Mouse (Mus musculus) G1E (cell line): Measurements from ENCODE around the gene Brwd1. TPM values are rescaled to one million over a fixed set of nuclear protein-coding genes. Genes with fewer than 3 reads are reported as not detected.
"Not testable (repeated sequence)": the region's sequence is repeated elsewhere in the genome, so short reads cannot be mapped to it uniquely, and the experiment has no call there.

Source experiments
- ATAC-seq: 2 replicates; pipeline ENCODE4 v1.8.0; 2016; ENCODE audit warnings: mild to moderate bottlenecking; ENCODE audit not compliant: insufficient number of reproducible peaks, poor library complexity, low FRiP score, severe bottlenecking; ENCODE audit errors: extremely low read depth
- DNase-seq: peaks from one replicate; pipeline ENCODE4 v3.0.0; 2012; ENCODE audit warnings: low spot score
- H3K27me3 ChIP-seq: 2 replicates; pipeline ENCODE4 v1.6.1; 2012; ENCODE audit warnings: mild to moderate bottlenecking, low read length, inconsistent platforms; ENCODE audit not compliant: insufficient read depth
- H3K36me3 ChIP-seq: replicated peaks from 2 replicates; pipeline ENCODE3; 2012; ENCODE audit warnings: mild to moderate bottlenecking, inconsistent platforms
- H3K4me1 ChIP-seq: 2 replicates; pipeline ENCODE4 v1.6.1; 2012; ENCODE audit warnings: low read depth, low read length, inconsistent platforms, mixed read lengths; ENCODE audit not compliant: insufficient read depth
- H3K4me3 ChIP-seq: 2 replicates; pipeline ENCODE4 v1.5.1; 2012; ENCODE audit warnings: low read depth, mild to moderate bottlenecking, inconsistent platforms, low read length, moderate library complexity, mixed read lengths
- H3K9me3 ChIP-seq: replicated peaks from 2 replicates; pipeline ENCODE4 v1.6.1; 2012; ENCODE audit warnings: inconsistent platforms
- CTCF ChIP-seq: IDR thresholded peaks from 2 replicates; pipeline ENCODE4 v1.5.1; 2012; ENCODE audit warnings: low read depth, low read length, inconsistent platforms, mixed read lengths
- GATA1 ChIP-seq: IDR thresholded peaks from 2 replicates; pipeline ENCODE4 v1.6.1; 2012; ENCODE audit warnings: borderline replicate concordance, low read length, inconsistent platforms, mixed read lengths
- GATA2 ChIP-seq: IDR thresholded peaks from 2 replicates; pipeline ENCODE4 v1.6.1; 2012; ENCODE audit warnings: low read depth, low read length, inconsistent platforms, borderline replicate concordance
- POLR2AphosphoS5 ChIP-seq: IDR thresholded peaks from 2 replicates; pipeline ENCODE4 v1.6.1; 2012; ENCODE audit warnings: low read depth, low read length, inconsistent platforms; ENCODE audit not compliant: insufficient replicate concordance
- TAL1 ChIP-seq: conservative IDR thresholded peaks from 2 replicates; pipeline ENCODE4 v1.6.1; 2012; ENCODE audit warnings: low read depth, low read length, inconsistent platforms, mixed read lengths
- polyA plus RNA-seq: library from polyadenylated mRNA; stranded (reverse); fragments of >175 nt; gene quantifications from 2 replicates; pipeline ENCODE4 v1.2.3, GENCODE M21; 2012
- total RNA-seq, 2 experiments: library from RNA; stranded (forward) in 1 of 2; stranded (reverse) in 1 of 2; fragments of 200-1000 nt in 1 of 2; fragments of >200 nt in 1 of 2; fragmentation: Nextera tagmentation in 1 of 2; gene quantifications; 2 replicates each; pipeline ENCODE4 v1.2.3; 2014 to 2017

Brwd1 gene
- total and polyA plus RNA-seq, 3 experiments: 9.0 to 68.7 (median 64.9) TPM

DNA sequence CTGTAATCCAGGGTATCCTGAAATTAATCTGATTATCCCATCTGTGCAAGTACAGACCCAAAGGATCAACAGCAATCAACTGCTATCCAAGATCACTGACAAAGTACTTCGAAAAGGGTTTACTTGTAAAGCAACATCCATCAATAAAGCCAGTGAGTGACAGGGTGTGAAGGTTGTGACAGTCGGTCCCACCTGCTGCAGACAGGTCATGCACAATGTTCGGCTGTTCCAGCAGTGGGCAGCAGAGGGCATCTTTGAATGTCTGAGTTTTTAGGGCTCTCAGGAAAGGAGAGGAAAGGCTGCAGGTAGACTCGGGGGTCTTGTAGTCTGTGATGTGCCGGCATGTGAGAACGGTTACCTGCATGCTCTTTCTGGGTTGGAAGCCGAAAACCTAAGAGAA is 98.7 kb downstream of the Brwd1 start:
- no peak for TF ChIP-seq TAL1
- TF ChIP-seq CTCF: 0 out of 2 replicates have a peak, but pooled peaks have one; percentile 9
- peak; percentile 14 for DNase-seq
- Histone ChIP-seq H3K4me3 (no peak overlapping the region), H3K4me1 (no peaks in the 10 kb centered on the region), H3K9me3 (no peaks in the 10 kb centered on the region), H3K27me3 (no peaks in the 10 kb centered on the region), H3K36me3 (peaks cover 86% of the 10 kb centered on the region)
- ATAC-seq: no peak; the same call in 1 of the 2 replicates

DNA sequence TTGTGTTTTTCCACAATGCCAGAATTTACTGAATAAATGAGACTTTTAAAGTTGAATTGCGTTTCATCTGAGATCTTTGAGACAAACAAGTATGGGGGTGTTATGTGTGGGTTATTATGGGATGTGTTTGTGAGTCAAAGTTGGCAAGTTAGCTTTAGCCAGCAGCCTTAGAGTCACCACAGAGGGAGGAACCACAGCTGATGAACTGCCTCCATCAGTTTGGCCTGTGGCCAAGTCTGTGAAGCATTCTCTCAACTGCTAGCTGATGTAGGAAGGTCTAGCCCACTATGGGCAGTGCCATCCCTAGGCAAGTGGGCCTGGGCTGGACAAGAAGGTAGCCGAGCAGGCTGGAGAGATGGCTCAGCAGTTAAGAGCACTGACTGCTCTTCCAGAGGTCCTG is 111.5 kb downstream of the Brwd1 start:
- ATAC-seq: no peak
- no peak for DNase-seq

DNA sequence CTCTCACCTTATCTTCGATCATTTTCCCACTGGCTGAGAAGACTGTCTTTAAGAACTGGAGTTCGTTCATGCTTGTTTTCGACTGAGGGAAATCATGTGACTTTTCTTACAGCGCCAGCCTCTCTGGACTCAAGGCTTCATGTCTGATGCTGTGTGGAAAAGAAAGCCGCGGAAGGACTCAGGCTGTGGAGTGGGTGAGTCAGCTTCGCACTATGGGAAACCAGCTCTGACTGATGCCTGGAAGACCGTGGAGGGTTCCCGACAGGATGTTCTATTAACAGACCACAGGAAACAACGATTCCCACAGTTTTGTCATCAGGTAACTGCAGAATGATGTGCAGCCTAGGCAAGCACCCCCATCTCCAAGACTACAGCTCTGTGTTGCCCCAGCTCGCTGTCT is 114.9 kb downstream of the Brwd1 start:
- H3K4me3 ChIP-seq: no peak overlapping the region
- no peaks in the 10 kb centered on the region; the same call in 1 of the 2 replicates for H3K4me1 ChIP-seq
- H3K27me3 ChIP-seq: peaks cover 30% of the 10 kb centered on the region
- no peak for ATAC-seq
- H3K36me3 ChIP-seq: no peaks in the 10 kb centered on the region
- no peak for TF ChIP-seq GATA1
- no peak for TF ChIP-seq GATA2
- TF ChIP-seq POLR2AphosphoS5: no peak
- no peak for TF ChIP-seq CTCF
- no peaks in the 10 kb centered on the region for H3K9me3 ChIP-seq
- no peak for DNase-seq

More for the DNA sequence above, 111.5 kb downstream of the Brwd1 start:
- no peak for TF ChIP-seq GATA2
- TF ChIP-seq GATA1: no peak
- no peaks in the 10 kb centered on the region for H3K9me3 ChIP-seq
- H3K4me3 ChIP-seq: no peak overlapping the region
- peaks cover 19% of the 10 kb centered on the region for H3K27me3 ChIP-seq
- no peaks in the 10 kb centered on the region for H3K4me1 ChIP-seq
- no peaks in the 10 kb centered on the region for H3K36me3 ChIP-seq

DNA sequence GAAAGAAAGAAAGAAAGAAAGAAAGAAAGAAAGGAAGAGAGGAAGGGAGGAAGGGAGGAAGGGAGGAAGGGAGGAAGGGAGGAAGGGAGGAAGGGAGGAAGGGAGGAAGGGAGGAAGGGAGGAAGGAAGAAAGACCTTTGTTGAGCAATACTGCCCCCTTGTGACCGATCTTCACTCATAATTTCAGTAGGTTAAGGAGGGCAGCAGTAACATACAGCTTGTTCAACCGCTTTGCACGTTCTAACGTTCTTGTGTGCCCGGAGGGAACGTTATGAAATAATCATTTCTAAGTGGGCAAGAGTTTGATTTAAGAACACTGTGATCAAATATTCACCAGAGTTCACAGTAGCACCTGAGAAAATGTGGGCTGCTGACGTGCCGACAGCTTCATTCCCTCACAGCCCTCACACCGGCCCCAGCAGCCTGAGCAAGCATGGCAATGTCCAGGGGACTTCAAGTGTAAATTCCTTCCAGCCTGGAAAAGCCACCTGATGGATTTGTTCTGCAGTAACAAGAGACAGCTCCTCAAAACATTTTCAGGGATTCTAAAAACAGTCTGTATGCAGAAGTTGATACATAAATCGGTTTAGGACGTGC is 117.8 kb downstream of the Brwd1 start:
- Histone ChIP-seq H3K4me1 (no peaks in the 10 kb centered on the region; the same call in 1 of the 2 replicates), H3K27me3 (peaks cover 18% of the 10 kb centered on the region), H3K36me3 (no peaks in the 10 kb centered on the region), H3K9me3 (no peaks in the 10 kb centered on the region), H3K4me3 (no peak overlapping the region)
- ATAC-seq (no peak; the same call in 1 of the 2 replicates), DNase-seq (no peak)
- no peak for TF ChIP-seq GATA2
- TF ChIP-seq GATA1: no peak
- 0 out of 2 replicates have a peak, but pooled peaks have one; percentile 13 for TF ChIP-seq CTCF

DNA sequence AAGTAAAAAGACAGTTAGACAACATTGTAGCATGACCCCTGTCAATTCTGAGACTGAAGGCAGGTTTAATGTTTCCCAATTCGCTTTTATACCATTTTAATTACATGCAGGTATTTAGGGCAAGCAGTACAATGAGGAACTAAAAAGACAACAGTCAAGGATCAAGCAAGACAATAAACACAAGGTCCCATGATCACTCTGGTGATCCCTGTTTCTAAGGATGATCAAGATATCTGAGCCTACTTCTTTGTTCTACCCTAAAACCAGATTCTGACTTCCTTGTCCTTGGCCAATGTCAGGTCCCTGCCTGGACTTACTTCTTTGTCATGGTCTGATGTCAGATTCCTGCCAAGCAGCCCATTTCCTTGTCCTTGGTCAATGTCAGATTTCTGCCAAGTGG is 120.8 kb downstream of the Brwd1 start:
- DNase-seq, H3K36me3 ChIP-seq, H3K9me3 ChIP-seq, H3K4me3 ChIP-seq, ATAC-seq, H3K4me1 ChIP-seq: not testable (repeated sequence)
- peaks cover 11% of the 10 kb centered on the region for H3K27me3 ChIP-seq

DNA sequence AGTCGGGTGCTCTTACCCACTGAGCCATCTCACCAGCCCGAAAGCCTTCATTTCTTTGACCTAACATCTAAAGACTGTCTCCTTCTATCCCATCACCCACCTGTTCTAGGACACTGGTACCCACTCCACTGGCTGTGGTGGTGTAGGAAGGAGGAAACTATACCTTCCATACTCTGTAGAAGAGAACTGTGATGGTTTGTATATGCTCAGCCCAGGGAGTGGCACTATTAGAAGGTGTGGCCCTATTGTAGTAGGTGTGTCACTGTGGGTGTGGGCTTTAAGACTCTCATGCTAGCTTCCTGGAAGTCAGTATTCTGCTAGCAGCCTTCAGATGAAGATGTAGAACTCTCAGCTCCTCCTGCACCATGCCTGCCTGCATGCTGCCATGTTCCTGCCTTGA is 121.6 kb downstream of the Brwd1 start:
- not testable (repeated sequence) for ATAC-seq, H3K36me3 ChIP-seq, DNase-seq

DNA sequence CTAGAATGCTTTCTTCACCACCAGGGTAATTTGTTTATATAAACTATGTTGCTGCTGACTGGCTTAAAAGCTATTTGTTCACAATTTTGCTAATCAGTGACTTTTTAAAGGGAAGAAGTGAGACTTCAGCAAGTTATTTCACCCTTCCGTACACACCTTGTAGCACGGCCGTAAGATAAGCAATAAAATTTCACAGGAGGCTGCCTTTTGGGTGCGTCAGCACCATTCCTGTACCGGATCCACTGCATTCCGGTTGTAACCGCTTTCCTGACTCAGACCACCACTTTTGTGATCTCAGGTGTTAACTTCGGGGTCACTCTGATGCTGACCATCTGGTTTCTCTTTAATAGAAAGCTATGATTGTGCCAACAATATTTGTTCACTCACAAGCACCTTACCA is 124.2 kb downstream of the Brwd1 start:
- Histone ChIP-seq H3K4me1 (no peaks in the 10 kb centered on the region), H3K4me3 (no peak overlapping the region), H3K9me3 (no peaks in the 10 kb centered on the region), H3K27me3 (peaks cover 5% of the 10 kb centered on the region), H3K36me3 (no peaks in the 10 kb centered on the region)
- DNase-seq (no peak), ATAC-seq (no peak)
- TF ChIP-seq GATA1 (no peak), CTCF (no peak), TAL1 (no peak), GATA2 (no peak), POLR2AphosphoS5 (no peak)

More for the DNA sequence above, 121.6 kb downstream of the Brwd1 start:
- H3K9me3 ChIP-seq, H3K4me1 ChIP-seq, H3K4me3 ChIP-seq: not testable (repeated sequence)
- peaks cover 12% of the 10 kb centered on the region for H3K27me3 ChIP-seq
